Mouse (Mus musculus): Measurements from ENCODE around the gene Sel1l. TPM values are rescaled to one million over a fixed set of nuclear protein-coding genes. Genes with fewer than 3 reads are reported as not detected.
A peak's percentile ranks its signal among the peaks of the same experiment; 100 is the strongest.

Sel1l gene
- polyA plus RNA-seq, 1 experiment from 2014 or later = 90.7 TPM

DNA sequence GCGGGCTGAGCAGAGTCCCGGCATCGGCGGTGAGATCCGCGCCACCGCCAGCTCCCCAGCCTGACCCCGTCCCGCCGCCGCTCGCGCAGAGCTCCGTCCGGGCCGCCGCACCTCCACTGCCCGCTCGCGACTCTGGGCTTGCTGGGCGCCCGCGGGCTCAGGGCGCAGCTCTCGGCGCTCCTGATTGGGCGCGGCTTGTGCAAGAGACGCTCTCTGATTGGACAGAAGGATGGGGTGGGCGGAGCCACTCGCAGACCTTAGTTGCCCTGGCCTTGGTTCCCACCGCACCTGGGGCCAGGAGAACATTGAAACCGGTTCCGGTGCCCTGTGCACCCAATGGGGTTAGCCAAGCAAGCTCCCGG is 70.0 kb downstream of the Sel1l start:
- DNase-seq (ENCODE audit: low spot score) (peak; percentile 90), ATAC-seq (replicated peaks; ENCODE audit: low FRiP score, low TSS enrichment, low read depth) (peak; percentile 91)
- no peaks in the 10 kb centered on the region for H3K36me3 ChIP-seq (ENCODE audit: control insufficient read depth, insufficient read depth, low read length)
- WGBS = 1% methylated on average over 35 of the region's 35 CpGs
- peak overlapping the region; percentile 40 for H3K9ac ChIP-seq (ENCODE audit: low read length)
- no peaks in the 10 kb centered on the region for H3K9me3 ChIP-seq (ENCODE audit: control insufficient read depth, low read length)
- H3K4me3 ChIP-seq (ENCODE audit: low read depth, low read length) = peak overlapping the region; percentile 68
- H3K27ac ChIP-seq (ENCODE audit: low read depth) = no peak overlapping the region
- H3K4me2 ChIP-seq (ENCODE audit: low read length) = peak overlapping the region; percentile 98
- H3K4me1 ChIP-seq (replicated peaks; ENCODE audit: control insufficient read depth, insufficient read depth, low read length) = no peaks in the 10 kb centered on the region
- H3K27me3 ChIP-seq (replicated peaks; ENCODE audit: control insufficient read depth, insufficient read depth, low read length) = no peaks in the 10 kb centered on the region

DNA sequence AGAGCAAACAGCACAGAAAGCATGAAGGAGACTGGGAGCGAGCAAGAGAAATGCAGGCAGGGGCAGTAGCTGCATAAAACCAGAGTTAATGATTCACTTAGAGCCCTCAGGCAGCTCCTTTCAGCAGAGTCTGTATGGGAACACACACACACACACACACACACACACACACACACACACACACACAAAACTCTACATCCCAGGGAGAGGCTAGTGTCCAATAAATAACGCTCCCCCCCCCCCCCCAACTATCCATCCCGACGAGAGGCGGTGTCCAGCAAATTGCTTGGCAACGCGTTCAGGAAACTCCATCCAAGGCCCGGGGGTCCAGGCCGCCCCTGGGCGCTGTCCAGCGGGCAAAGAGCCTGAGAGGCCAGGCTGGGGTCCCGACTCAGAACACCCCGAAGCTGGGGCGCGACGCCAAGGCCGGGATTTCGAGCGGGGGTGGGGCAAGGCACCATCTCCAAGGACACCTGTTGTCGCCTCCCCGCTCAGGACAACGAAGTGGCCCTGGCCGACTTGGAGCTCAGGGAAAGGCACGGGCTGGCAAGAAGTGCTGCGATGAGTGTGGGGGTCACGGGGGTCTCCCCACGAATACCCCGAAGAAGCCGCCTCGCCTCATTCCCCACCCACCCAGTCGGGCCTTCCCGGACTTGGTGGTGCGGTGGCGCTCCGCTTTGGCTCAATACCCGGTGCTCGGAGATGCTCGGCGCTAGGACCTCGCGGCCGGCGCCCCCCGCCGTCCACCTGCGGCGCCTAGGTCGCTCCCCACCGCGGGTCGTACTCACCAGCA is 70.5 kb downstream of the Sel1l start:
- H3K4me1 ChIP-seq (replicated peaks; ENCODE audit: control insufficient read depth, insufficient read depth, low read length) = no peaks in the 10 kb centered on the region
- no peaks in the 10 kb centered on the region for H3K27me3 ChIP-seq (replicated peaks; ENCODE audit: control insufficient read depth, insufficient read depth, low read length)
- WGBS = 0% methylated on average over 40 of the region's 51 CpGs
- peak; percentile 86 for ATAC-seq (replicated peaks; ENCODE audit: low FRiP score, low TSS enrichment, low read depth)
- peak overlapping the region; percentile 40 for H3K9ac ChIP-seq (ENCODE audit: low read length)
- H3K9me3 ChIP-seq (ENCODE audit: control insufficient read depth, low read length) = no peaks in the 10 kb centered on the region
- H3K4me3 ChIP-seq (ENCODE audit: low read depth, low read length) = peak overlapping the region; percentile 68
- peak; percentile 83 for DNase-seq (ENCODE audit: low spot score)
- peak overlapping the region; percentile 98 for H3K4me2 ChIP-seq (ENCODE audit: low read length)
- H3K27ac ChIP-seq (ENCODE audit: low read depth) = no peak overlapping the region
- H3K36me3 ChIP-seq (ENCODE audit: control insufficient read depth, insufficient read depth, low read length) = no peaks in the 10 kb centered on the region

DNA sequence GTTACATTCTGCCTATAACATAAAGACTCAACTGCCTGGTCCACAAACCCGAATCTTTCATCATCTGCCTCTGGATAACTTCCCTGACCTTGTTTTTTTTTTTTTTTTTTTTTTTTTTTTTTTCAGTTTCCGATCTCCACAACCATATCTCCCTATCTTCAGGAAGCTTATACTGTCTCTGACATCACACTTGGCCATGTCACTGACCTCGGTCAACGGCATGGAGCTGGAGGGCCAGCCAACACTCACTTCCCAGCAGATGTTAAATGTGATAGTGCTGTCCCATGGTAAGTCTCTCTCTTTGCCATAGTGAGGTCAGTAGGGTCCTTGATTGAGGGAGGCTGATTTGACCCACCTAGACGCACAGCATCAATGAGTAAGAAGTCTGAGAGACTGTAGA is 72.6 kb downstream of the Sel1l start:
- Histone ChIP-seq H3K36me3 (ENCODE audit: control insufficient read depth, insufficient read depth, low read length) (no peaks in the 10 kb centered on the region), H3K27ac (ENCODE audit: low read depth) (no peak overlapping the region), H3K9ac (ENCODE audit: low read length) (no peak overlapping the region), H3K4me1 (replicated peaks; ENCODE audit: control insufficient read depth, insufficient read depth, low read length) (no peaks in the 10 kb centered on the region), H3K27me3 (replicated peaks; ENCODE audit: control insufficient read depth, insufficient read depth, low read length) (no peaks in the 10 kb centered on the region), H3K4me3 (ENCODE audit: low read depth, low read length) (no peak overlapping the region), H3K9me3 (ENCODE audit: control insufficient read depth, low read length) (no peaks in the 10 kb centered on the region), H3K4me2 (ENCODE audit: low read length) (no peak overlapping the region)
- 83% methylated on average over 5 of the region's 5 CpGs for WGBS
- ATAC-seq (replicated peaks; ENCODE audit: low FRiP score, low TSS enrichment, low read depth) = no peak
- no peak for DNase-seq (ENCODE audit: low spot score)

DNA sequence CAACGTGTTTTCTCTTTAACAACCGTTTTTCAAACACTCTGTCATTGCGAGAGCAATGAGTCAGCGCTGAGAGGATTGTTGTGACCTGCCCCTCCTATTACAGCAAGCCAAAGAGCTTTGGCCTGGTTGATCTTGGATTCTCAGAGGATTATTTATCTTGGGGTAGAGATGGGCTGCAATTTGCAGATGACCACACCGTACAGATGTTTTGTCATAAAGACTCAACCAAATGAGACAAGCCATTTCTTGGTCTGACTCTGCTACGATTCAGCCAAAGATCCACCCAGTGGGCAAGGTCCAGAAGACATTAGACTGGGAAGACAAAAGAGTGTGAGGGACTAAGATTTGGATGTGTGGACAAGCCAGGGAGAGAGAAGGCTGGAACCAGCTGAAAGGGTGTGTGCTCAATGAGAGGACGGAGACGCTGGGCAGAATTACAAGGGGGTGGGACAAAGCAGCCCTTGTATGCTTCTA is 74.1 kb downstream of the Sel1l start:
- Histone ChIP-seq H3K9me3 (ENCODE audit: control insufficient read depth, low read length) (no peaks in the 10 kb centered on the region), H3K4me2 (ENCODE audit: low read length) (no peak overlapping the region), H3K27me3 (replicated peaks; ENCODE audit: control insufficient read depth, insufficient read depth, low read length) (no peaks in the 10 kb centered on the region), H3K4me3 (ENCODE audit: low read depth, low read length) (no peak overlapping the region), H3K27ac (ENCODE audit: low read depth) (no peak overlapping the region), H3K9ac (ENCODE audit: low read length) (no peak overlapping the region), H3K4me1 (replicated peaks; ENCODE audit: control insufficient read depth, insufficient read depth, low read length) (0 out of 2 replicates have a peak, but pooled peaks cover under 1% of the 10 kb centered on the region), H3K36me3 (ENCODE audit: control insufficient read depth, insufficient read depth, low read length) (no peaks in the 10 kb centered on the region)
- ATAC-seq (replicated peaks; ENCODE audit: low FRiP score, low TSS enrichment, low read depth) = no peak
- 44% methylated on average over 8 of the region's 8 CpGs for WGBS
- DNase-seq (ENCODE audit: low spot score) = no peak

DNA sequence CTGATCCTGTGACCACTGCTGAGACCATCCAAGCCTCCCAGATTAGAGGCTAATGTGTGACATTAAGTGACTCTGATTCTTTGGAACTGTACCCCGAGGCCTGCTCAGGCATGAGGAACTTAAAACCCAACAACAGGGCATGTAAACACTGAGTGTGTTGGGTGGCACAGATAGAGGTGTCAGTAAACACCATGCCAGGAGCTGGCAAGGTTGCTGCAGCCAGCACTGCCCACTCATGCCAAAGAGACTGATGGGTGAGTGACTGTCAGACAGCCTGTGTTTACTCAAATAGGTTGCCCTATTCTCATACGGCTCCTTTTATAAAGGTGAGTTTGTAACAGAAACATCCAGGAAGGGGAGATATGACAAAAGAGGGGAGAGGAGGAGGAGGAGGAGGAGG is 80.1 kb downstream of the Sel1l start:
- Histone ChIP-seq H3K4me1 (replicated peaks; ENCODE audit: control insufficient read depth, insufficient read depth, low read length) (peaks cover 28% of the 10 kb centered on the region), H3K36me3 (ENCODE audit: control insufficient read depth, insufficient read depth, low read length) (no peaks in the 10 kb centered on the region), H3K9me3 (ENCODE audit: control insufficient read depth, low read length) (no peaks in the 10 kb centered on the region), H3K4me2 (ENCODE audit: low read length) (no peak overlapping the region), H3K27ac (ENCODE audit: low read depth) (no peak overlapping the region), H3K27me3 (replicated peaks; ENCODE audit: control insufficient read depth, insufficient read depth, low read length) (no peaks in the 10 kb centered on the region), H3K9ac (ENCODE audit: low read length) (no peak overlapping the region), H3K4me3 (ENCODE audit: low read depth, low read length) (no peak overlapping the region)
- DNase-seq (ENCODE audit: low spot score) (no peak), ATAC-seq (replicated peaks; ENCODE audit: low FRiP score, low TSS enrichment, low read depth) (no peak)
- WGBS = 61% methylated on average over 2 of the region's 2 CpGs

DNA sequence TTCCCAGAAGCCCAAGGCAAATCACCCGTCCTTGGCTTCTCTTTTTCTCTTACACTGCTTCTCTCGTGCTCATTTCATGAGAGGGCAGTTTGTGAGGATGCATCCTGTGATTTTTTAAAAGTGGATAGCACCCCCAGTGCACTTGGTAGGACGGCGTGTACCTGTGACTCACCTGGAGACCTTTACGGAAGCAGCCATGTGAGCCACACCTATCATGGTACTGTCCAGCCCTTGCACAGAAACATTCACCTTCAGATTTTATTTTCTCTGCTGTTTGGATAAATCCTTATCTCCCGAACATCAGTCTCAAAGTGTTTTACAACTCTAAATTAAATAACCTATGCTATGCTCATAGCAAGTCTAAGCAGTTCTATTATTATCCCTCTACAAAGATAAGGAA is 80.8 kb downstream of the Sel1l start:
- DNase-seq (ENCODE audit: low spot score) = no peak

DNA sequence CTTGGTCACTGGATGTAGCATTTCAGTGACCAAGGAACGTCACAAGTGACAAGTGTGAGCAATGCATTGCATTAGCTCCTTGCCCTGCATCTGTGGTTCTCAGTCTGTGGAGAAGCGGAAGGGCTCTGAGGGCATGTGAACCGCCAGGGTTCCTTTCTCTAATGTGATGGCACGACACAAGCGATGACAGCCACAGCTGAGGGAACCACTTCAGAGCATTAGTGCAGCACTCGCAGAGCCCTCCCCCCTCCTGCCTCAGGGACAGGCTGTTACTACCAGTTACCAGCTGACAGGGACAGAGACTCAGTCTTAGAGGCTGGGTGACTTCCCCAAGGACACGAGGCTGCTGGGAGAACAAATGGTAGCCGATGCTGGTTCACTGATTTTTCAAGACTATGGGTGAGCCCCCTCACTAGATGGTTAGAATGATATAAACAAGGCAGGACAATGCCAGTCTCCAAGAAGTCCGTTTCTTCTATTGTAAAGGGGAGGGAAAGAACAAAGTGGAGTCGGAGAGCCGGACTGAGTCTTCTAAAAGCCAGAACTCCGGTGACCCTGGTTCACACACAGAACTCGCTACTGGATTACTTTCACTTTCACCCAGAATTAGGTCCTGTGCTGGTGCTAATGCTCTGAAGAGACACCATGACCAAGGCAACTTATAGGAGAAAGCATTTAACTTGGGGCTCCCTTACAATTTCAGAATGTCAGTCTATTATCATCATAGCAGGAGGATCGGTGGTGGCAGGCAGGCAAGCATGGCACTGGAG is 82.4 kb downstream of the Sel1l start:
- no peaks in the 10 kb centered on the region for H3K27me3 ChIP-seq (replicated peaks; ENCODE audit: control insufficient read depth, insufficient read depth, low read length)
- no peaks in the 10 kb centered on the region for H3K36me3 ChIP-seq (ENCODE audit: control insufficient read depth, insufficient read depth, low read length)
- no peak for DNase-seq (ENCODE audit: low spot score)
- H3K4me2 ChIP-seq (ENCODE audit: low read length) = no peak overlapping the region
- no peak overlapping the region for H3K27ac ChIP-seq (ENCODE audit: low read depth)
- no peak overlapping the region for H3K9ac ChIP-seq (ENCODE audit: low read length)
- WGBS = 66% methylated on average over 14 of the region's 14 CpGs
- peaks cover 28% of the 10 kb centered on the region for H3K4me1 ChIP-seq (replicated peaks; ENCODE audit: control insufficient read depth, insufficient read depth, low read length)
- H3K4me3 ChIP-seq (ENCODE audit: low read depth, low read length) = no peak overlapping the region
- ATAC-seq (replicated peaks; ENCODE audit: low FRiP score, low TSS enrichment, low read depth) = no peak
- H3K9me3 ChIP-seq (ENCODE audit: control insufficient read depth, low read length) = no peaks in the 10 kb centered on the region

More for the DNA sequence above, 80.8 kb downstream of the Sel1l start:
- Histone ChIP-seq H3K27me3 (replicated peaks; ENCODE audit: control insufficient read depth, insufficient read depth, low read length) (no peaks in the 10 kb centered on the region), H3K4me3 (ENCODE audit: low read depth, low read length) (no peak overlapping the region), H3K9me3 (ENCODE audit: control insufficient read depth, low read length) (no peaks in the 10 kb centered on the region), H3K36me3 (ENCODE audit: control insufficient read depth, insufficient read depth, low read length) (no peaks in the 10 kb centered on the region), H3K4me2 (ENCODE audit: low read length) (no peak overlapping the region), H3K9ac (ENCODE audit: low read length) (no peak overlapping the region), H3K4me1 (replicated peaks; ENCODE audit: control insufficient read depth, insufficient read depth, low read length) (peaks cover 28% of the 10 kb centered on the region), H3K27ac (ENCODE audit: low read depth) (no peak overlapping the region)
- 71% methylated on average over 6 of the region's 6 CpGs for WGBS
- peak; percentile 32; the same call in 1 of the 2 replicates for ATAC-seq (replicated peaks; ENCODE audit: low FRiP score, low TSS enrichment, low read depth)

DNA sequence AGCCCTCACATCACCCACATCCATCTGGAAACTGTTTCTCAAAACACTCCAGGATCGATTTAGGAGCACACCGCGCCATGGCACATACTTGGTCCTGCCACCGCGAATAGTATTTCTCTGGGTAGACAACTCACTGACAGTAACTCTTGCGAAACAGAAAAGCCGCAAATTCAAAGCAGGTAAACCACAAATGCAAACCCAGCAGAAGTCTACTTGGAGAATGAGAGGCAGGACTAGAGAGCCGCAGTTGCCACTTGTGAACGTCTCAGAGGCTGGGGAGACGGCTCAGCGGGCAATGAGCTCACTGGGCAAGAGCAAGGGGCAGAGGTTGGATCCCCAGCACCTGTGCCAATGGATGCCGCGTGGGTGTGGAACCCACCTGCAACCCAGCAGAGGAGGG is 83.5 kb downstream of the Sel1l start:
- H3K27me3 ChIP-seq (replicated peaks; ENCODE audit: control insufficient read depth, insufficient read depth, low read length) = no peaks in the 10 kb centered on the region
- DNase-seq (ENCODE audit: low spot score) (no peak), ATAC-seq (replicated peaks; ENCODE audit: low FRiP score, low TSS enrichment, low read depth) (no peak)
- no peak overlapping the region for H3K27ac ChIP-seq (ENCODE audit: low read depth)
- no peak overlapping the region for H3K9ac ChIP-seq (ENCODE audit: low read length)
- no peak overlapping the region for H3K4me2 ChIP-seq (ENCODE audit: low read length)
- peaks cover 28% of the 10 kb centered on the region for H3K4me1 ChIP-seq (replicated peaks; ENCODE audit: control insufficient read depth, insufficient read depth, low read length)
- H3K4me3 ChIP-seq (ENCODE audit: low read depth, low read length) = no peak overlapping the region
- H3K9me3 ChIP-seq (ENCODE audit: control insufficient read depth, low read length) = no peaks in the 10 kb centered on the region
- no peaks in the 10 kb centered on the region for H3K36me3 ChIP-seq (ENCODE audit: control insufficient read depth, insufficient read depth, low read length)
- WGBS = 54% methylated on average over 13 of the region's 13 CpGs
